Mouse (Mus musculus) ES-E14 (cell line): ENCODE data around the gene Olfr716.
"Not testable (repeated sequence)": the region's sequence is repeated elsewhere in the genome, so short reads cannot be mapped to it uniquely, and the experiment has no call there.

ENCODE experiments used
- CHD2 ChIP-seq: IDR thresholded peaks from 2 replicates; pipeline ENCODE4 v1.6.1; 2014; ENCODE audit warnings: mild to moderate bottlenecking, low read depth, low read length, inconsistent platforms
- MAFK ChIP-seq: IDR thresholded peaks from 2 replicates; pipeline ENCODE4 v1.6.1; 2014; ENCODE audit warnings: mild to moderate bottlenecking, low read depth, low read length, inconsistent platforms; ENCODE audit not compliant: insufficient read depth

- TF ChIP-seq CHD2, MAFK: not testable (repeated sequence)
These were observed at the start of gene Olfr716 for GRCm38 (mm10) chr7:107138027-107138426.
